Mouse (Mus musculus): ENCODE measurements around the gene Drd5. TPM values are rescaled to one million over a fixed set of nuclear protein-coding genes. Genes with fewer than 3 reads are reported as not detected.

Gene Drd5
- polyA plus RNA-seq (2015; fragmentation: Illumina TruSeq; extraction: RNeasy Lipid Tissue Mini Kit (QIAGEN cat#74804); ENCODE audit: low read depth, low replicate concordance) = 2.9 TPM

GRCm38 (mm10) chr5:38318966-38319786, at the start of gene Drd5:
Gene Drd5, plus strand, starts transcription at chr5:38319367.

GRCm38 (mm10) chr5:38275771-38276170, 43.4 kb upstream of the Drd5 start, which contains the start of gene Otop1:
Gene Otop1, plus strand, starts transcription at chr5:38275972.

Other genes with a start within 250 kb of the Drd5 start
- 471 TPM for gene Nsg1, start 159.5 kb upstream of the Drd5 start, polyA plus RNA-seq (2015; fragmentation: Illumina TruSeq; extraction: RNeasy Lipid Tissue Mini Kit (QIAGEN cat#74804); ENCODE audit: low read depth, low replicate concordance)
- 9.7 TPM for gene Zbtb49, start 98.9 kb upstream of the Drd5 start, polyA plus RNA-seq (2015; fragmentation: Illumina TruSeq; extraction: RNeasy Lipid Tissue Mini Kit (QIAGEN cat#74804); ENCODE audit: low read depth, low replicate concordance)
- gene Lyar, start 98.9 kb upstream of the Drd5 start, polyA plus RNA-seq (2015; fragmentation: Illumina TruSeq; extraction: RNeasy Lipid Tissue Mini Kit (QIAGEN cat#74804); ENCODE audit: low read depth, low replicate concordance) = 9.7 TPM
- gene Tmem128, start 59.2 kb upstream of the Drd5 start, polyA plus RNA-seq (2015; fragmentation: Illumina TruSeq; extraction: RNeasy Lipid Tissue Mini Kit (QIAGEN cat#74804); ENCODE audit: low read depth, low replicate concordance) = 52.5 TPM
- gene Otop1, start 43.4 kb upstream of the Drd5 start, polyA plus RNA-seq (2015; fragmentation: Illumina TruSeq; extraction: RNeasy Lipid Tissue Mini Kit (QIAGEN cat#74804); ENCODE audit: low read depth, low replicate concordance) = not detected
- 1.9 TPM for gene Slc2a9, start 183.8 kb downstream of the Drd5 start, polyA plus RNA-seq (2015; fragmentation: Illumina TruSeq; extraction: RNeasy Lipid Tissue Mini Kit (QIAGEN cat#74804); ENCODE audit: low read depth, low replicate concordance)
- gene Wdr1, start 243.9 kb downstream of the Drd5 start, polyA plus RNA-seq (2015; fragmentation: Illumina TruSeq; extraction: RNeasy Lipid Tissue Mini Kit (QIAGEN cat#74804); ENCODE audit: low read depth, low replicate concordance) = 104 TPM